Mouse (Mus musculus) thymus, adult 2 months (tissue): ENCODE data around the gene Frmd6.

Source experiments
- CTCF ChIP-seq: fragments of 200-500 bp; IDR thresholded peaks from 2 replicates; pipeline ENCODE4 v1.5.1; 2012; ENCODE audit warnings: mild to moderate bottlenecking, control low read depth, low read length, moderate library complexity, borderline replicate concordance; ENCODE audit not compliant: control insufficient read depth, poor library complexity, insufficient read depth; ENCODE audit errors: extremely low read depth
- POLR2A ChIP-seq: fragments of 200-500 bp; IDR thresholded peaks from 2 replicates; pipeline ENCODE4 v1.6.1; 2012; ENCODE audit warnings: mild to moderate bottlenecking, low read length, control low read depth, moderate library complexity; ENCODE audit not compliant: control insufficient read depth, poor library complexity, insufficient read depth; ENCODE audit errors: extremely low read depth

GRCm38 (mm10) chr12:70804989-70805388 is 20.3 kb upstream of the Frmd6 start:
- no peak for TF ChIP-seq CTCF
- TF ChIP-seq POLR2A = no peak
